Comparison of ENCODE assay signal across 23 mouse cellular contexts in the genomic region with DNA sequence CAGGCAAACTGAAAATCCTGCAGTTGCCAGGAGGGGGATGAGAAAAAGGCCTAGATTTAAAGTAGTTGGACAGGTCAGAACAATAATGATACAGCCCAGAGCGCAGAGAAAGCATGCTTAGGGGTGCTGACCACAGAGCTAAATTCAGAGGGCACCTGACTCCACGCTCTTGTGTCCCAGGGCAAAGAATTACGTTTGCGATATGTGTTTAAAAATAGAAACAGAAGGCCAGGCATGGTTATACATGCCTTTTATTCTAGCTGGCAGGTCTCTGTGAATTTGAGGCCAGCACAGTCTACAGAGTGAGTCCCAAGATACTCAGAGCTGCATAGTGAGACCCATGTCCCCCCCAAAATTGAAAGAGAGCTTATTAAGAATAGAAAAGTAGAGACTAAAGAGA.
DNase-seq lines count a peak whose midpoint lies in the region; ATAC-seq lines count a peak whose summit lies in the region.
"Had no signal": no experiment of that assay in that cellular context is flagged by ENCODE, and none has a peak within 500 bp of the region (broad histone marks: within the 10 kb centered on the region; RNA-seq: fewer than 3 reads in every experiment).

No protein-coding gene starts in this region.

- no peak overlapping the region for H3K4me2 ChIP-seq in heart, embryonic 16.5 days (ENCODE audit: low read depth, low read length)
- no peak overlapping the region for H3K4me2 ChIP-seq in liver, embryonic 12.5 days
- H3K4me2 ChIP-seq: embryonic facial prominence, embryonic 15.5 days; hindbrain, embryonic 13.5 days; limb, embryonic 13.5 days; liver, embryonic 13.5 days; midbrain, embryonic 11.5 days had no signal

- peak overlapping the region; percentile 74; the same call in 1 of the 2 replicates for H3K27ac ChIP-seq in heart, embryonic 10.5 days
- H3K27ac ChIP-seq in heart, embryonic 16.5 days (ENCODE audit: low read length): peak overlapping the region; percentile 93
- H3K27ac ChIP-seq in liver, embryonic 12.5 days: no peak overlapping the region
- H3K27ac ChIP-seq: embryonic facial prominence, embryonic 15.5 days; hindbrain, embryonic 13.5 days; limb, embryonic 13.5 days; liver, embryonic 13.5 days had no signal

- ATAC-seq in heart, embryonic 16.5 days (replicated peaks; ENCODE audit: extremely low read depth, insufficient read depth, low FRiP score): peak; percentile 90
- ATAC-seq in liver, embryonic 12.5 days: no peak
- ATAC-seq: forebrain, embryonic 16.5 days had no signal

- H3K4me1 ChIP-seq in heart, embryonic 10.5 days: peaks cover 15% of the 10 kb centered on the region; the same call in 1 of the 2 replicates
- peaks cover 11% of the 10 kb centered on the region for H3K4me1 ChIP-seq in heart, embryonic 16.5 days (ENCODE audit: control insufficient read depth, insufficient read depth, low read length)
- no peaks in the 10 kb centered on the region for H3K4me1 ChIP-seq in liver, embryonic 12.5 days
- H3K4me1 ChIP-seq: embryonic facial prominence, embryonic 15.5 days; hindbrain, embryonic 13.5 days; liver, embryonic 13.5 days had no signal

- no peak overlapping the region for H3K4me3 ChIP-seq in heart, embryonic 10.5 days
- no peak overlapping the region for H3K4me3 ChIP-seq in heart, embryonic 16.5 days (ENCODE audit: low read length)
- no peak overlapping the region for H3K4me3 ChIP-seq in liver, embryonic 12.5 days
- H3K4me3 ChIP-seq: embryonic facial prominence, embryonic 15.5 days; hindbrain, embryonic 13.5 days; limb, embryonic 13.5 days; liver, embryonic 13.5 days had no signal

- H3K36me3 ChIP-seq in heart, embryonic 10.5 days: no peaks in the 10 kb centered on the region
- H3K36me3 ChIP-seq in heart, embryonic 16.5 days (ENCODE audit: control insufficient read depth, insufficient read depth): no peaks in the 10 kb centered on the region
- no peaks in the 10 kb centered on the region for H3K36me3 ChIP-seq in liver, embryonic 12.5 days
- H3K36me3 ChIP-seq: embryonic facial prominence, embryonic 15.5 days; G1E; hindbrain, embryonic 13.5 days; limb, embryonic 13.5 days; liver, embryonic 13.5 days had no signal

- WGBS in heart, embryonic 10.5 days: 46% methylated on average over 4 of the region's 4 CpGs
- WGBS in heart, embryonic 16.5 days: 33% methylated on average over 4 of the region's 4 CpGs
- 65% methylated on average over 4 of the region's 4 CpGs for WGBS in liver, embryonic 12.5 days (ENCODE audit: insufficient replicate concordance)

- DNase-seq in heart, adult 11 months: peak; percentile 97
- no peak for DNase-seq in heart, postnatal 36 days
- DNase-seq in heart, embryonic 10.5 days (ENCODE audit: low spot score): no peak
- no peak for DNase-seq in urinary bladder, postnatal 36 days (ENCODE audit: low spot score in 2 of 2)
- DNase-seq in neural tube, embryonic 10.5 days (ENCODE audit: extremely low spot score, low spot score): no peak
- DNase-seq: adrenal gland, postnatal 10 days; B cell, adult 2 months; cerebellum, adult 9-10 months; kidney, adult 18-20 months; kidney, postnatal 4 days; layer of hippocampus, adult 9-11 months; liver, embryonic 13.5 days; lung, adult 2 months; lung, postnatal 14 days; right cerebral cortex, postnatal 14 days had no signal

- H3K9ac ChIP-seq in heart, embryonic 16.5 days (ENCODE audit: low read length): no peak overlapping the region
- no peak overlapping the region for H3K9ac ChIP-seq in liver, embryonic 12.5 days
- H3K9ac ChIP-seq: embryonic facial prominence, embryonic 15.5 days; hindbrain, embryonic 13.5 days; limb, embryonic 13.5 days; liver, embryonic 13.5 days had no signal

- H3K9me3 ChIP-seq in heart, embryonic 10.5 days: no peaks in the 10 kb centered on the region
- no peaks in the 10 kb centered on the region for H3K9me3 ChIP-seq in heart, embryonic 16.5 days (replicated peaks; ENCODE audit: control insufficient read depth, low read length)
- no peaks in the 10 kb centered on the region for H3K9me3 ChIP-seq in liver, embryonic 12.5 days (replicated peaks)
- H3K9me3 ChIP-seq: embryonic facial prominence, embryonic 15.5 days; G1E; hindbrain, embryonic 13.5 days; limb, embryonic 13.5 days; liver, embryonic 13.5 days had no signal

- intact Hi-C loops in heart, postnatal 36 days (cut with DNase I): no loop called here

- H3K27me3 ChIP-seq in heart, embryonic 10.5 days (ENCODE audit: insufficient read depth, poor library complexity, severe bottlenecking): no peaks in the 10 kb centered on the region
- H3K27me3 ChIP-seq in heart, embryonic 16.5 days (ENCODE audit: control insufficient read depth, insufficient read depth, low read length): no peaks in the 10 kb centered on the region
- H3K27me3 ChIP-seq in liver, embryonic 12.5 days (replicated peaks): no peaks in the 10 kb centered on the region
- H3K27me3 ChIP-seq: embryonic facial prominence, embryonic 15.5 days; hindbrain, embryonic 13.5 days; limb, embryonic 13.5 days; liver, embryonic 13.5 days had no signal
